Mouse (Mus musculus) left cerebral cortex, adult 8-10 months (tissue): ENCODE measurements around the gene Efcab12. TPM values are rescaled to one million over a fixed set of nuclear protein-coding genes. Genes with fewer than 3 reads are reported as not detected.
"Not testable (repeated sequence)": the region's sequence is repeated elsewhere in the genome, so short reads cannot be mapped to it uniquely, and the experiment has no call there.

Experiments
- DNase-seq, 2 experiments: peaks; one replicate each; pipeline ENCODE4 v3.0.0; 2022; ENCODE audit warnings: low spot score in 2 of 2
- total RNA-seq, 4 experiments: library from RNA; stranded (reverse); gene quantifications; 2 replicates each; pipeline ENCODE4 v1.2.4; 2022

Gene Efcab12
- 1 to 10 TPM; 4.3 to 5.4 (median 4.7) TPM for total RNA-seq

- peak; percentile 46 to 86 for DNase-seq
These were observed at the start of gene Efcab12 for GRCm38 (mm10) chr6:115838161-115838597. Efcab12 (minus strand) TSS chr6:115838412.

- no peak for DNase-seq
These were observed 48.7 kb upstream of the Efcab12 start for GRCm38 (mm10) chr6:115886894-115887293.

GRCm38 (mm10) chr6:115884018-115884417, 45.8 kb upstream of the Efcab12 start:
- no peak for DNase-seq

- DNase-seq = no peak
These were observed 42.5 kb upstream of the Efcab12 start for GRCm38 (mm10) chr6:115880751-115881150.

- DNase-seq = no peak
These were observed 41.5 kb upstream of the Efcab12 start for GRCm38 (mm10) chr6:115879736-115880135.

- DNase-seq = no peak
These were observed 40.5 kb upstream of the Efcab12 start for GRCm38 (mm10) chr6:115878694-115879093.

- DNase-seq = no peak
These were observed 39.0 kb upstream of the Efcab12 start for GRCm38 (mm10) chr6:115877239-115877638.

GRCm38 (mm10) chr6:115871318-115871717, 33.1 kb upstream of the Efcab12 start:
- DNase-seq = not testable (repeated sequence)

GRCm38 (mm10) chr6:115867157-115867556, 28.9 kb upstream of the Efcab12 start:
- DNase-seq = not testable (repeated sequence)

GRCm38 (mm10) chr6:115865246-115865645, 27.0 kb upstream of the Efcab12 start:
- no peak for DNase-seq

- DNase-seq = peak in 1 of 2 experiments; percentile 79
These were observed 25.2 kb upstream of the Efcab12 start for GRCm38 (mm10) chr6:115863340-115863841.

- DNase-seq = no peak
These were observed 21.9 kb upstream of the Efcab12 start for GRCm38 (mm10) chr6:115860027-115860556.

- DNase-seq = no peak
These were observed 21.0 kb upstream of the Efcab12 start for GRCm38 (mm10) chr6:115859258-115859657.

- no peak for DNase-seq
These were observed 18.1 kb upstream of the Efcab12 start for GRCm38 (mm10) chr6:115856361-115856745.

GRCm38 (mm10) chr6:115855733-115856360, 17.6 kb upstream of the Efcab12 start:
- no peak for DNase-seq

- DNase-seq = no peak
These were observed 16.2 kb upstream of the Efcab12 start for GRCm38 (mm10) chr6:115854432-115854831.

- DNase-seq = no peak
These were observed 15.8 kb upstream of the Efcab12 start for GRCm38 (mm10) chr6:115853985-115854384.

- peak; percentile 90 to 99 for DNase-seq
These were observed 15.0 kb upstream of the Efcab12 start, which contains the start of the genes Mbd4 and Ift122 for GRCm38 (mm10) chr6:115853091-115853813. Mbd4 (minus strand) TSS chr6:115853371. Ift122 (plus strand) TSS chr6:115853470.

- DNase-seq = no peak
These were observed 14.4 kb upstream of the Efcab12 start for GRCm38 (mm10) chr6:115852446-115853090.

GRCm38 (mm10) chr6:115848598-115849304, 10.5 kb upstream of the Efcab12 start:
- DNase-seq = no peak
